Mouse (Mus musculus) stomach, embryonic 16.5 days (tissue): Measurements from ENCODE around the gene Ndst4. TPM values are rescaled to one million over a fixed set of nuclear protein-coding genes. Genes with fewer than 3 reads are reported as not detected.

Experiments
- ATAC-seq: fragments of 200-750 bp; cut with Nextera tagmentation; 2 replicates; pipeline ENCODE4 v1.8.0; 2017; ENCODE audit warnings: moderate number of reproducible peaks, moderate TSS enrichment; ENCODE audit not compliant: insufficient read depth, low FRiP score
- H3K27ac ChIP-seq: fragments of 300-500 bp; sonication (generic); 2 replicates; pipeline ENCODE4 v1.5.1; 2014; ENCODE audit warnings: low read length
- H3K27me3 ChIP-seq: fragments of 300-500 bp; sonication (generic); 2 replicates; pipeline ENCODE4 v1.6.1; 2014; ENCODE audit warnings: low read length, control low read depth, mixed read lengths; ENCODE audit not compliant: control insufficient read depth, insufficient read depth
- H3K36me3 ChIP-seq: fragments of 300-500 bp; sonication (generic); 2 replicates; pipeline ENCODE4 v1.6.1; 2014; ENCODE audit warnings: low read length; ENCODE audit not compliant: control insufficient read depth, insufficient read depth
- H3K4me1 ChIP-seq: fragments of 300-500 bp; sonication (generic); 2 replicates; pipeline ENCODE4 v1.6.1; 2014; ENCODE audit warnings: low read length, control low read depth, mixed read lengths; ENCODE audit not compliant: control insufficient read depth, insufficient read depth
- H3K4me2 ChIP-seq: fragments of 300-500 bp; sonication (generic); 2 replicates; pipeline ENCODE4 v1.6.1; 2014; ENCODE audit warnings: low read depth, low read length, mixed read lengths
- H3K4me3 ChIP-seq: fragments of 300-500 bp; sonication (generic); replicated peaks from 2 replicates; pipeline ENCODE4 v1.5.1; 2014; ENCODE audit warnings: mild to moderate bottlenecking, low read length
- H3K9ac ChIP-seq: fragments of 300-500 bp; sonication (generic); 2 replicates; pipeline ENCODE4 v1.6.1; 2014; ENCODE audit warnings: low read length
- H3K9me3 ChIP-seq: fragments of 300-500 bp; sonication (generic); replicated peaks from 2 replicates; pipeline ENCODE4 v1.6.1; 2016; ENCODE audit warnings: low read length, control low read depth; ENCODE audit not compliant: control insufficient read depth
- WGBS: fragments of 180-500 bp; shearing (Covaris S2); extraction: QIAGEN DNeasy Blood & Tissue Kit; methylation state at CpG from one replicate; pipeline ENCODE4 v1.1.7; 2014; 5-methylcytosine and 5-hydroxymethylcytosine counted together
- polyA plus RNA-seq: library from polyadenylated mRNA; unstranded; fragments of >200 nt; fragmentation: Nextera tagmentation; extraction: Ambion mirVana; gene quantifications from 2 replicates; pipeline ENCODE4 v1.2.1, GENCODE M21; 2015

The Ndst4 gene
- polyA plus RNA-seq, 1 experiment from 2014 or later = 0.27 TPM

- H3K9me3 ChIP-seq = no peaks in the 10 kb centered on the region
- H3K27me3 ChIP-seq = no peaks in the 10 kb centered on the region
- no peak overlapping the region for H3K27ac ChIP-seq
- H3K36me3 ChIP-seq = no peaks in the 10 kb centered on the region
- no peak overlapping the region for H3K4me3 ChIP-seq
- no peak for ATAC-seq
- no peaks in the 10 kb centered on the region for H3K4me1 ChIP-seq
- H3K9ac ChIP-seq = no peak overlapping the region
- H3K4me2 ChIP-seq = no peak overlapping the region
- WGBS = 49% methylated on average over 3 of the region's 3 CpGs
These were observed 251.2 kb downstream of the Ndst4 start for GRCm38 (mm10) chr3:125655009-125655635.

- ATAC-seq = no peak
- no peaks in the 10 kb centered on the region for H3K9me3 ChIP-seq
- no peaks in the 10 kb centered on the region for H3K4me1 ChIP-seq
- no peak overlapping the region for H3K4me3 ChIP-seq
- WGBS = 62% methylated on average over 3 of the region's 3 CpGs
- H3K36me3 ChIP-seq = no peaks in the 10 kb centered on the region
- no peak overlapping the region for H3K4me2 ChIP-seq
- no peak overlapping the region for H3K27ac ChIP-seq
- no peak overlapping the region for H3K9ac ChIP-seq
- no peaks in the 10 kb centered on the region for H3K27me3 ChIP-seq
These were observed 256.3 kb downstream of the Ndst4 start for GRCm38 (mm10) chr3:125660114-125660717.

- Histone ChIP-seq H3K27ac (no peak overlapping the region), H3K9ac (no peak overlapping the region), H3K4me1 (no peaks in the 10 kb centered on the region), H3K4me3 (no peak overlapping the region), H3K36me3 (no peaks in the 10 kb centered on the region), H3K9me3 (no peaks in the 10 kb centered on the region), H3K27me3 (no peaks in the 10 kb centered on the region), H3K4me2 (no peak overlapping the region)
- no peak for ATAC-seq
- WGBS = 43% methylated on average over 2 of the region's 2 CpGs
These were observed 257.1 kb downstream of the Ndst4 start for GRCm38 (mm10) chr3:125660884-125661532.

- no peaks in the 10 kb centered on the region for H3K36me3 ChIP-seq
- no peaks in the 10 kb centered on the region for H3K4me1 ChIP-seq
- H3K27me3 ChIP-seq = no peaks in the 10 kb centered on the region
- ATAC-seq = no peak
- 45% methylated on average over 9 of the region's 9 CpGs for WGBS
- H3K27ac ChIP-seq = no peak overlapping the region
- no peak overlapping the region for H3K4me2 ChIP-seq
- no peak overlapping the region for H3K9ac ChIP-seq
- no peak overlapping the region for H3K4me3 ChIP-seq
- H3K9me3 ChIP-seq = no peaks in the 10 kb centered on the region
These were observed 270.3 kb downstream of the Ndst4 start for GRCm38 (mm10) chr3:125673997-125674794.

- WGBS = 81% methylated on average over 6 of the region's 6 CpGs
- no peaks in the 10 kb centered on the region for H3K27me3 ChIP-seq
- H3K36me3 ChIP-seq = no peaks in the 10 kb centered on the region
- H3K4me2 ChIP-seq = no peak overlapping the region
- ATAC-seq = no peak
- H3K4me1 ChIP-seq = no peaks in the 10 kb centered on the region
- no peak overlapping the region for H3K9ac ChIP-seq
- no peak overlapping the region for H3K27ac ChIP-seq
- no peaks in the 10 kb centered on the region for H3K9me3 ChIP-seq
- no peak overlapping the region for H3K4me3 ChIP-seq
These were observed 271.5 kb downstream of the Ndst4 start for GRCm38 (mm10) chr3:125675211-125675896.

- Histone ChIP-seq H3K9me3 (no peaks in the 10 kb centered on the region), H3K4me1 (no peaks in the 10 kb centered on the region), H3K27ac (no peak overlapping the region), H3K4me2 (no peak overlapping the region), H3K4me3 (no peak overlapping the region), H3K36me3 (no peaks in the 10 kb centered on the region), H3K9ac (no peak overlapping the region), H3K27me3 (no peaks in the 10 kb centered on the region)
- 72% methylated on average over 9 of the region's 9 CpGs for WGBS
- no peak for ATAC-seq
These were observed 275.0 kb downstream of the Ndst4 start for GRCm38 (mm10) chr3:125678924-125679323.

- WGBS = 59% methylated on average over 8 of the region's 8 CpGs
- H3K36me3 ChIP-seq = no peaks in the 10 kb centered on the region
- no peak overlapping the region for H3K9ac ChIP-seq
- no peak overlapping the region for H3K4me2 ChIP-seq
- ATAC-seq = no peak
- no peaks in the 10 kb centered on the region for H3K4me1 ChIP-seq
- no peak overlapping the region for H3K27ac ChIP-seq
- H3K27me3 ChIP-seq = no peaks in the 10 kb centered on the region
- no peak overlapping the region for H3K4me3 ChIP-seq
- H3K9me3 ChIP-seq = no peaks in the 10 kb centered on the region
These were observed 279.8 kb downstream of the Ndst4 start for GRCm38 (mm10) chr3:125683460-125684230.

- Histone ChIP-seq H3K4me3 (no peak overlapping the region), H3K9me3 (no peaks in the 10 kb centered on the region), H3K4me1 (no peaks in the 10 kb centered on the region), H3K27me3 (no peaks in the 10 kb centered on the region), H3K9ac (no peak overlapping the region), H3K4me2 (no peak overlapping the region), H3K27ac (no peak overlapping the region), H3K36me3 (no peaks in the 10 kb centered on the region)
- WGBS = 81% methylated on average over 1 of the region's 1 CpGs
- ATAC-seq = no peak
These were observed 280.7 kb downstream of the Ndst4 start for GRCm38 (mm10) chr3:125684583-125684982.
